Mouse (Mus musculus) forebrain, embryonic 13.5 days (tissue): ENCODE results near the gene Ovol2. TPM values are rescaled to one million over a fixed set of nuclear protein-coding genes. Genes with fewer than 3 reads are reported as not detected.

Experiments
- ATAC-seq: fragments of 200-750 bp; cut with Nextera tagmentation; 2 replicates; pipeline ENCODE4 v1.8.0; 2017
- H3K27ac ChIP-seq: fragments of 300-500 bp; sonication (generic); 2 replicates; pipeline ENCODE4 v1.5.1; 2015; ENCODE audit warnings: inconsistent platforms, mild to moderate bottlenecking, moderate library complexity
- H3K27me3 ChIP-seq: fragments of 300-500 bp; sonication (generic); 2 replicates; pipeline ENCODE4 v1.6.1; 2015; ENCODE audit warnings: mild to moderate bottlenecking, inconsistent platforms
- H3K36me3 ChIP-seq: fragments of 300-500 bp; sonication (generic); 2 replicates; pipeline ENCODE4 v1.6.1; 2015; ENCODE audit warnings: mild to moderate bottlenecking, inconsistent platforms; ENCODE audit not compliant: poor library complexity, severe bottlenecking
- H3K4me1 ChIP-seq: fragments of 300-500 bp; sonication (generic); 2 replicates; pipeline ENCODE4 v1.6.1; 2015; ENCODE audit warnings: inconsistent platforms
- H3K4me2 ChIP-seq: fragments of 300-500 bp; sonication (generic); 2 replicates; pipeline ENCODE4 v1.6.1; 2015; ENCODE audit warnings: inconsistent platforms, mild to moderate bottlenecking, moderate library complexity
- H3K4me3 ChIP-seq: fragments of 300-500 bp; sonication (generic); 2 replicates; pipeline ENCODE4 v1.5.1; 2015; ENCODE audit warnings: mild to moderate bottlenecking, inconsistent platforms
- H3K9ac ChIP-seq: fragments of 300-500 bp; sonication (generic); 2 replicates; pipeline ENCODE4 v1.6.1; 2015; ENCODE audit warnings: mild to moderate bottlenecking, inconsistent platforms
- H3K9me3 ChIP-seq: fragments of 300-500 bp; sonication (generic); replicated peaks from 2 replicates; pipeline ENCODE4 v1.6.1; 2016; ENCODE audit warnings: inconsistent platforms
- WGBS: fragments of 180-500 bp; shearing (Covaris S2); methylation state at CpG from one replicate; pipeline ENCODE4 v1.1.7; 2015; 5-methylcytosine and 5-hydroxymethylcytosine counted together
- polyA plus RNA-seq: library from polyadenylated mRNA; unstranded; fragments of >200 nt; fragmentation: Nextera tagmentation; extraction: Ambion mirVana; gene quantifications from 2 replicates; pipeline ENCODE4 v1.2.1, GENCODE M21; 2015

Ovol2 gene
- not detected in 2 replicates for polyA plus RNA-seq

- H3K27me3 ChIP-seq: peaks cover 93% of the 10 kb centered on the region
- peak; percentile 37 for ATAC-seq
These were observed at the start of gene Ovol2 for GRCm38 (mm10) chr2:144331401-144332302. Gene Ovol2, minus strand, starts transcription at chr2:144332146.

GRCm38 (mm10) chr2:144381741-144382140, 49.8 kb upstream of the Ovol2 start:
- no peaks in the 10 kb centered on the region for H3K9me3 ChIP-seq
- H3K36me3 ChIP-seq: peaks cover 88% of the 10 kb centered on the region
- no peak overlapping the region for H3K9ac ChIP-seq
- WGBS: 86% methylated on average over 4 of the region's 4 CpGs
- H3K4me2 ChIP-seq: no peak overlapping the region
- no peak overlapping the region for H3K27ac ChIP-seq
- no peak for ATAC-seq
- no peaks in the 10 kb centered on the region for H3K4me1 ChIP-seq
- H3K27me3 ChIP-seq: no peaks in the 10 kb centered on the region
- H3K4me3 ChIP-seq: no peak overlapping the region

More at GRCm38 (mm10) chr2:144331401-144332302, at the start of gene Ovol2:
- Histone ChIP-seq H3K4me3 (peak within 1 kb of the TSS; percentile 49), H3K4me2 (peak within 1 kb of the TSS; percentile 91), H3K36me3 (no peaks in the 10 kb centered on the region), H3K9me3 (no peaks in the 10 kb centered on the region), H3K9ac (peak within 1 kb of the TSS; percentile 57), H3K4me1 (peaks cover 32% of the 10 kb centered on the region), H3K27ac (no peak within 1 kb of the TSS)
- 1% methylated on average over 59 of the region's 62 CpGs for WGBS

- no peak overlapping the region for H3K27ac ChIP-seq
- no peak for ATAC-seq
- 81% methylated on average over 3 of the region's 3 CpGs for WGBS
- H3K9ac ChIP-seq: no peak overlapping the region
- no peaks in the 10 kb centered on the region for H3K9me3 ChIP-seq
- H3K36me3 ChIP-seq: peaks cover 90% of the 10 kb centered on the region
- H3K4me3 ChIP-seq: no peak overlapping the region
- H3K4me2 ChIP-seq: no peak overlapping the region
- H3K27me3 ChIP-seq: no peaks in the 10 kb centered on the region
- H3K4me1 ChIP-seq: no peaks in the 10 kb centered on the region
These were observed 49.3 kb upstream of the Ovol2 start for GRCm38 (mm10) chr2:144381293-144381692.

GRCm38 (mm10) chr2:144375063-144375703, 43.2 kb upstream of the Ovol2 start:
- ATAC-seq: no peak
- Histone ChIP-seq H3K9ac (no peak overlapping the region), H3K27me3 (no peaks in the 10 kb centered on the region), H3K4me2 (no peak overlapping the region), H3K27ac (no peak overlapping the region), H3K4me1 (peaks cover 10% of the 10 kb centered on the region), H3K4me3 (no peak overlapping the region), H3K9me3 (no peaks in the 10 kb centered on the region), H3K36me3 (peaks cover 69% of the 10 kb centered on the region)
- 94% methylated on average over 10 of the region's 10 CpGs for WGBS

GRCm38 (mm10) chr2:144373063-144373462, 41.1 kb upstream of the Ovol2 start:
- Histone ChIP-seq H3K9me3 (no peaks in the 10 kb centered on the region), H3K36me3 (peaks cover 48% of the 10 kb centered on the region), H3K9ac (no peak overlapping the region), H3K27ac (no peak overlapping the region), H3K4me2 (no peak overlapping the region), H3K27me3 (no peaks in the 10 kb centered on the region), H3K4me3 (no peak overlapping the region), H3K4me1 (peaks cover 20% of the 10 kb centered on the region)
- 92% methylated on average over 9 of the region's 9 CpGs for WGBS
- no peak for ATAC-seq

GRCm38 (mm10) chr2:144371566-144371965, 39.6 kb upstream of the Ovol2 start:
- H3K9ac ChIP-seq: no peak overlapping the region
- H3K4me1 ChIP-seq: peaks cover 20% of the 10 kb centered on the region
- 97% methylated on average over 4 of the region's 4 CpGs for WGBS

GRCm38 (mm10) chr2:144369511-144369910, 37.6 kb upstream of the Ovol2 start:
- H3K27me3 ChIP-seq: no peaks in the 10 kb centered on the region
- H3K4me2 ChIP-seq: peak overlapping the region; percentile 77
- peaks cover 15% of the 10 kb centered on the region for H3K36me3 ChIP-seq
- H3K9me3 ChIP-seq: no peaks in the 10 kb centered on the region
- WGBS: 1% methylated on average over 12 of the region's 12 CpGs
- H3K4me3 ChIP-seq: peak overlapping the region; percentile 85
- 0 out of 2 replicates have a peak, but pooled peaks have one; percentile 36 for ATAC-seq
- peak overlapping the region; percentile 94 for H3K27ac ChIP-seq
- H3K4me1 ChIP-seq: peaks cover 20% of the 10 kb centered on the region
- H3K9ac ChIP-seq: peak overlapping the region; percentile 89

More at GRCm38 (mm10) chr2:144371566-144371965, 39.6 kb upstream of the Ovol2 start:
- no peak overlapping the region for H3K4me2 ChIP-seq
- no peaks in the 10 kb centered on the region for H3K9me3 ChIP-seq
- H3K4me3 ChIP-seq: no peak overlapping the region
- no peak overlapping the region for H3K27ac ChIP-seq
- H3K27me3 ChIP-seq: no peaks in the 10 kb centered on the region
- peaks cover 34% of the 10 kb centered on the region for H3K36me3 ChIP-seq
- ATAC-seq: no peak

GRCm38 (mm10) chr2:144369020-144369421, 37.1 kb upstream of the Ovol2 start:
- Histone ChIP-seq H3K9ac (peak overlapping the region; percentile 89), H3K27ac (peak overlapping the region; percentile 94), H3K4me2 (peak overlapping the region; percentile 77), H3K4me1 (peaks cover 20% of the 10 kb centered on the region), H3K9me3 (no peaks in the 10 kb centered on the region), H3K36me3 (peaks cover 11% of the 10 kb centered on the region), H3K4me3 (peak overlapping the region; percentile 85), H3K27me3 (no peaks in the 10 kb centered on the region)
- ATAC-seq: peak; percentile 93
- WGBS: 2% methylated on average over 12 of the region's 43 CpGs

- peak within 1 kb of the TSS; percentile 85 for H3K4me3 ChIP-seq
- ATAC-seq: peak; percentile 97
- peaks cover 20% of the 10 kb centered on the region for H3K4me1 ChIP-seq
- no peaks in the 10 kb centered on the region for H3K27me3 ChIP-seq
- H3K27ac ChIP-seq: peak within 1 kb of the TSS; percentile 94
- H3K4me2 ChIP-seq: peak within 1 kb of the TSS; percentile 77
- peak within 1 kb of the TSS; percentile 89 for H3K9ac ChIP-seq
- 9% methylated on average over 36 of the region's 38 CpGs for WGBS
- H3K9me3 ChIP-seq: no peaks in the 10 kb centered on the region
- peaks cover 5% of the 10 kb centered on the region for H3K36me3 ChIP-seq
These were observed 36.6 kb upstream of the Ovol2 start, which contains the start of the genes Kat14 and Pet117 for GRCm38 (mm10) chr2:144368400-144369019. Gene Kat14, plus strand, starts transcription at chr2:144368983. Gene Pet117, plus strand, starts transcription at chr2:144368996.

GRCm38 (mm10) chr2:144352843-144353242, 20.9 kb upstream of the Ovol2 start:
- Histone ChIP-seq H3K4me1 (no peaks in the 10 kb centered on the region), H3K9ac (no peak overlapping the region), H3K4me2 (no peak overlapping the region), H3K9me3 (no peaks in the 10 kb centered on the region), H3K36me3 (no peaks in the 10 kb centered on the region), H3K27me3 (no peaks in the 10 kb centered on the region), H3K27ac (no peak overlapping the region), H3K4me3 (no peak overlapping the region)
- 90% methylated on average over 11 of the region's 11 CpGs for WGBS
- ATAC-seq: no peak

GRCm38 (mm10) chr2:144348525-144348924, 16.6 kb upstream of the Ovol2 start:
- no peak overlapping the region for H3K4me3 ChIP-seq
- H3K9me3 ChIP-seq: no peaks in the 10 kb centered on the region
- H3K4me2 ChIP-seq: no peak overlapping the region
- no peak overlapping the region for H3K27ac ChIP-seq
- WGBS: 73% methylated on average over 3 of the region's 3 CpGs
- no peaks in the 10 kb centered on the region for H3K4me1 ChIP-seq
- ATAC-seq: no peak
- H3K27me3 ChIP-seq: no peaks in the 10 kb centered on the region
- H3K9ac ChIP-seq: no peak overlapping the region
- H3K36me3 ChIP-seq: no peaks in the 10 kb centered on the region

GRCm38 (mm10) chr2:144343158-144343557, 11.2 kb upstream of the Ovol2 start:
- H3K9me3 ChIP-seq: no peaks in the 10 kb centered on the region
- 89% methylated on average over 4 of the region's 4 CpGs for WGBS
- no peak overlapping the region for H3K9ac ChIP-seq
- H3K4me2 ChIP-seq: no peak overlapping the region
- no peaks in the 10 kb centered on the region for H3K36me3 ChIP-seq
- no peaks in the 10 kb centered on the region for H3K4me1 ChIP-seq
- no peaks in the 10 kb centered on the region for H3K27me3 ChIP-seq
- no peak overlapping the region for H3K27ac ChIP-seq
- ATAC-seq: no peak
- no peak overlapping the region for H3K4me3 ChIP-seq
